Mouse (Mus musculus): ENCODE measurements around the gene Cracr2b.

Cracr2b gene

GRCm38 (mm10) chr7:141484186-141485120 lies 23.6 kb downstream of the Cracr2b start:
- no peak for DNase-seq (ENCODE audit: low read depth in 1 of 2, low spot score in 2 of 2)

DNA sequence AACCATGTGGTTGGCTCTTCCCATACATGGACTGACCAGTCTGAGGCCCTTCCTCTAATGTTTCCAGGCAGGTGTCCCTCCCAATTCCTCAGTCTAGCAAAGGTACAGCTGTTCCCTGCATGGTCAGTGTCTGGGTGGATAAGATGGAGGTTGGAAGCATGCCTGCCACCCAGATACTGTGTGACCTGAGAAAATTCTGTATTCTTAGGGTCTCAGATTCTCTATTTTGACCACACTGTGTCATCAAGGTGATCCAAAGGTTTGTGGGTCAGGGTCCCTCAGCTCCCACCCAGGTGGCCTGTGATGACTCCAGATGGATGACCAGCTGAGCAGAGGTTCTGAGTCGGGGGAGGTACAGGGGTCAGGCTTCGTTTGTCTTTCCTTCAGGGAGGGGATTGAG lies 24.3 kb downstream of the Cracr2b start:
- DNase-seq (ENCODE audit: low read depth in 1 of 2, low spot score in 2 of 2): no peak

GRCm38 (mm10) chr7:141485606-141486005 lies 24.7 kb downstream of the Cracr2b start:
- no peak for DNase-seq (ENCODE audit: low read depth in 1 of 2, low spot score in 2 of 2)

- no peak for DNase-seq (ENCODE audit: low read depth in 1 of 2, low spot score in 2 of 2)
Observed at GRCm38 (mm10) chr7:141486239-141486638, 25.3 kb downstream of the Cracr2b start.

- DNase-seq (ENCODE audit: low read depth in 1 of 2, low spot score in 2 of 2): no peak
Observed at GRCm38 (mm10) chr7:141487141-141487540, 26.2 kb downstream of the Cracr2b start.

GRCm38 (mm10) chr7:141491151-141491550 lies 30.3 kb downstream of the Cracr2b start:
- no peak for DNase-seq (ENCODE audit: low read depth in 1 of 2, low spot score in 2 of 2)

DNA sequence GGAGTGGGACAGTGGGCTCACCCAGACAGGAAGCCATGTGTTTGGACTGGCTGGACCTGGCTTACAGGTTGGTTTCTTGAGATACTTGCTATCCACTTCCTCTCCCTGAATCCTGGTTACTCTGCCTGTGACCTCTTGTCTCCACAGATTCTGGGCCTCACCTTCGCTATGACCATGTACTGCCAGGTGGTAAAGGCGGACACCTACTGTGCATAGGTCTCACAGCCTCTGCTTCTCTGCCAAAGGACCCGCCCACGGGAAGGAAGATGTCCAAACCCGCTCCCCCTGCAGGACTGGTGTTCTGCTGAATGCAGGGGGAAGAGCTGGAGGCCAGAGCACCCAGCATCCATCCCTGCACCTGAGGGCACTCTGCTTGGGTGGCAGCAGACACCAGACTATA lies 31.8 kb downstream of the Cracr2b start:
- DNase-seq (ENCODE audit: low read depth in 1 of 2, low spot score in 2 of 2): no peak

DNA sequence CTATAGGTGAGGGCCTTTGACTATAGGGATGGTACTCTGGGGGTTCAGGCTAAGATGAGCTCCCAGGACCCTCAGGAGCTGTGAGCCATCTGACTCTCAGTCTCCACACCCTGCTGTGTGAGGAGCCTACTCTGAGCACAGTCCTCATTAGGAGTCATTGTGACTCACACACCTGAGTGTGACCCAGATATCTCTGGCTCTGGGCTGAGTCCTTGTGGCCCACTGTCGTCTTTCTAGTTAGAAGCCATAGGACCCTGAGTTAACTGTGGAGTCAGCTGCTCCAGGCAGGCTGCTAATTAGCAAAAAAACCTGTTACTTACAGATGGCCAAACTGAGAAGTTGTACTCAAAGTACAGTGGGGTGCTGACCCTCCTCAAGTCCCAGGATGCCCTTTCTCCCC lies 32.8 kb downstream of the Cracr2b start:
- DNase-seq (ENCODE audit: low read depth in 1 of 2, low spot score in 2 of 2): no peak

GRCm38 (mm10) chr7:141495379-141495778 lies 34.5 kb downstream of the Cracr2b start:
- DNase-seq (ENCODE audit: low read depth in 1 of 2, low spot score in 2 of 2): no peak

- no peak for DNase-seq (ENCODE audit: low read depth in 1 of 2, low spot score in 2 of 2)
Observed at GRCm38 (mm10) chr7:141495940-141496339, 35.0 kb downstream of the Cracr2b start.

DNA sequence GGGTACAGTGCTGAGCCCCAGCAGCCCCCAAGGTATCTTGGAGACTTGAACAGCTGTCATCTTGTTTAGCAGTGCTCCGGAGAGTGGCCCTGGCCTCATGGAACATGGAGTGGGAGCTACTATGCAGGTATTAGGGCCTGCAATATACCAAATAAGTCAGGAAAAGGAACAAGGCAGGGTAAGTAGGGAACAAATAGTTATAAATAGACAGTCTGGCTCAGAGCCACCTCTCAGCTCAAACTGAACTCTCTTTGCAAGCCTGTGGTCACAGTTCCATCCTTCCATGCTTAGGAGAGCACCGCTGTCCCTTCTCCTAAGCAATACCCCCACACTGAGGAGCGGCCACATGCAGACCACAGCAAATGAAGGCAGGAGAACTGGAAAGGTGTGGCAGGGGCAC lies 36.7 kb downstream of the Cracr2b start:
- no peak for DNase-seq (ENCODE audit: low read depth in 1 of 2, low spot score in 2 of 2)

DNA sequence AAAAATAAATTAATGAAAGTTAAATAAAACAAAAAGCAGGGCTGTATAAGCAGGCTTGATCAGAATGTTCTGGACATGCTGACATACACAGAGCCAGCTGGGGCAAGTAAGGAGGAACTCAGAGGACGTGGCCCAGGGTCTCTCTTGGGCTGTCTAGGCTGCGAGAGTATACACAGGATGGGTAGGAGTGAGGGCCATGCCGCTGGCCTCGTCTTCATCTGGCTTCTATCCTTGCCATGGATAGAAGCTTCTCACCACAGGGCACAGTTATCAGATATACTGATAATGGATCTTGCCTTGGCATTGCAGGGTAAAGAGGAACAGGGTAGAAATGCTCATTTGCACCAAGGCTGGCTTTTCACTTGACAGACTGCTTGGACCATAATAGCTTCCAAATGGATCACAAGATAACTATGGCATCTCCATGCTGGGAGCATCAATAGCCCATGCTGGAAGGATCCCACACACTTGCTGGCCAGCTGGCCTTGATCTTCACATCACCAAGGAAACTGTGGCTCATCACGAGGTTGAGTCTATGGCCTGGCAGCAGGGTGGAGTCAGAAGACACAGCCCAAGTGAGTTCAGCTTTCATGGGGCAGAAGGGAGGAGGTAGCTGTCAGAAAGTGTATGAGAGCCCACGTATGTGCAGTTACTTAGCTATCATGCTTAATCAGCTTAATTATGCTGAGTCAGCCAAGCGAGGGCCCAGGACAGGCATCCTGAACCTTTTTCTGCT lies 41.1 kb downstream of the Cracr2b start:
- no peak for DNase-seq (ENCODE audit: low read depth in 1 of 2, low spot score in 2 of 2)

GRCm38 (mm10) chr7:141502556-141502905 lies 41.6 kb downstream of the Cracr2b start:
- DNase-seq (ENCODE audit: low read depth in 1 of 2, low spot score in 2 of 2): no peak

DNA sequence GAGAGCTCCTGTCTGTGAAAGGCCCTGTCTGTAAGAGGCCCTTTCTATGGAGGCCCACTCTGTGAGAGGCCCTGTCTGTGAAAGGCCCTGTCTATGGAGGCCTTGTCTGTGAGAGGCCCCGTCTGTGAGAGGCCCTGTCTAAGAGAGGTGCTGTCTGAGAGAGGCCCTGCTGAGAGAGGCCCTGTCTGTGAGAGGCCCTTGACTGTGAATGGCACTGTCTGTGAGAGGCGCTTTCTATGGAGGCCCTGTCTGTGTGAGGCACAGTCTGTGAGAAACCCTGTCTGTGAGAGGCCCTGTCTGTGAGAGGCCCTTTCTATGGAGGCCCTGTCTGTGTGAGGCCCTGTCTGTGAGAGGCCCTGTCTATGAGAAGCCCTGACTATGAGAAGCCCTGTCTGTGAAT lies 45.4 kb downstream of the Cracr2b start:
- no peak for DNase-seq (ENCODE audit: low read depth in 1 of 2, low spot score in 2 of 2)

DNA sequence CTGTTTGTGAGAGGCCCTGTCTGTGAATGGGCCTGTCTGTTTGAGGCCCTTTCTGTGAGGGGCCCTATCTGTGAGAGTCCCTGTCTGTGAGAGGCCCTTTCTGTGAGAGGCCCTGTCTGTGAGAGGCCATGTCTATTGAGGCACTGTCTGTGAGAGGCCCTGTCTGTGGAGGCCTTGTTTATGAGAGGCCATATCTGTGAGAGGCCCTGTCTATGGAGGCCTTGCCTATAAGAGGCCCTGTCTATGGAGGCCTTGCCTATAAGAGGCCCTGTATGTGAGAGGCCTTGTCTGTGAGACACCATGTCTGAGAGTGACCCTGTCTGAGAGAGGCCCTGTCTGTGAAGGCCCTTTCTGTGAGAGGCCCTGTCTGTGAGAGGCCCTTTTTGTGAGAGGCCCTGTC lies 47.3 kb downstream of the Cracr2b start:
- DNase-seq (ENCODE audit: low read depth in 1 of 2, low spot score in 2 of 2): no peak

- no peak for DNase-seq (ENCODE audit: low read depth in 1 of 2, low spot score in 2 of 2)
Observed at GRCm38 (mm10) chr7:141510196-141510595, 49.3 kb downstream of the Cracr2b start.

DNA sequence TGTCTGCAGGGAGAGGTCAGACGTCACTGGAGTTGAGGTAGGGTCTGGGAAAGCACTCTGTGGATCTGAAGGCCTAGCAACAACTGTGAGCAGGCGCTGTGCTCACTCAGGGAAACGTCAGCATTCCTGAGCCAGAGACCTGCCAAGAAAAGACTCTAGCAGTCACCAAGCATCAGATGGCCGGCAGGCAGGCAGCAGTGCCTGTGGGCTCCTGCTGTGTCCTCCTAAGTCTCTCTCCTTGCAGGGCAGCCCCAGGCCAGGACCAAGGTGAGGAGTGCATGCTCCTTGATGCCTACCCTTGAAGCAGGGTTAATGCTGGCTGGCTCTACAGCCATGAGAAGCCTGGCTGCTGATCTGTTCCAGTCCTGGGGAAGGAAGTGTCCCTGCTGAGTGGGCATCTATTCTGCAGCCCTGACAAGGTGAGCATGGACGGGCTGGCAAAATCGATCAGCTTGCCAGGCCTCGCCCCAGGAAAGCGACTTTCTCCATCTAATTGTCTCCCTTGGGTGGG lies 49.8 kb downstream of the Cracr2b start:
- DNase-seq (ENCODE audit: low read depth in 1 of 2, low spot score in 2 of 2): no peak

Measured in monocyte, adult 2 months (primary cell).